Mouse (Mus musculus) heart, adult 2 months (tissue): ENCODE measurements at regions not wholly inside any gene's neighbourhood (a gene's known extent, or its start where the extent isn't known, plus 50 kb on each side); places are given as distances from the start of the nearest gene placed in this dataset.
A peak's percentile ranks its signal among the peaks of the same experiment; 100 is the strongest.

Experiments used
- DNase-seq, 2 experiments: peaks; one replicate each; pipeline ENCODE4 v3.0.0; 2021
- H3K27ac ChIP-seq: fragments of 200-600 bp; 2 replicates; pipeline ENCODE4 v1.8.1; 2022
- H3K27me3 ChIP-seq: fragments of 200-500 bp; 2 replicates; pipeline ENCODE4 v1.6.1; 2012; ENCODE audit warnings: mild to moderate bottlenecking, low read length, inconsistent platforms, mixed read lengths; ENCODE audit not compliant: control insufficient read depth, insufficient read depth
- H3K36me3 ChIP-seq: fragments of 200-500 bp; 2 replicates; pipeline ENCODE4 v1.6.1; 2012; ENCODE audit warnings: low read length, inconsistent platforms; ENCODE audit not compliant: control insufficient read depth, insufficient read depth
- H3K4me1 ChIP-seq: fragments of 200-500 bp; 2 replicates; pipeline ENCODE4 v1.6.1; 2011; ENCODE audit warnings: low read length; ENCODE audit not compliant: control insufficient read depth, insufficient read depth
- H3K4me3 ChIP-seq: fragments of 200-600 bp; 2 replicates; pipeline ENCODE4 v1.8.1; 2022
- H3K79me2 ChIP-seq: fragments of 200-500 bp; replicated peaks from 2 replicates; pipeline ENCODE4 v1.6.1; 2012; ENCODE audit warnings: mild to moderate bottlenecking, inconsistent platforms, low read length, moderate library complexity, mixed read lengths; ENCODE audit not compliant: control insufficient read depth, insufficient read depth
- H3K9ac ChIP-seq: fragments of 200-500 bp; 2 replicates; pipeline ENCODE4 v1.6.1; 2012; ENCODE audit warnings: low read depth, mild to moderate bottlenecking, control low read depth, inconsistent platforms, low read length, mixed read lengths
- CTCF ChIP-seq: fragments of 200-600 bp; IDR thresholded peaks from 2 replicates; pipeline ENCODE4 v1.8.1; 2022; ENCODE audit warnings: antibody characterized with exemption, mild to moderate bottlenecking, moderate library complexity
- EP300 ChIP-seq: fragments of 200-500 bp; IDR thresholded peaks from 2 replicates; pipeline ENCODE4 v1.6.1; 2011; ENCODE audit warnings: low read depth, low read length, control low read depth; ENCODE audit not compliant: insufficient read depth
- POLR2A ChIP-seq: fragments of 200-500 bp; IDR thresholded peaks from 2 replicates; pipeline ENCODE4 v1.6.1; 2011; ENCODE audit warnings: mild to moderate bottlenecking, low read depth, low read length, control low read depth; ENCODE audit not compliant: insufficient read depth
- WGBS: fragments of 180-500 bp; shearing (Covaris S2); methylation state at CpG from one replicate; pipeline ENCODE4 v1.1.7; 2018; 5-methylcytosine and 5-hydroxymethylcytosine counted together
- intact Hi-C: fragments of 180-260 bp; cut with DNase I; formaldehyde crosslinking; loops from one replicate; pipeline ENCODE4 v1.15.1; 2025

DNA sequence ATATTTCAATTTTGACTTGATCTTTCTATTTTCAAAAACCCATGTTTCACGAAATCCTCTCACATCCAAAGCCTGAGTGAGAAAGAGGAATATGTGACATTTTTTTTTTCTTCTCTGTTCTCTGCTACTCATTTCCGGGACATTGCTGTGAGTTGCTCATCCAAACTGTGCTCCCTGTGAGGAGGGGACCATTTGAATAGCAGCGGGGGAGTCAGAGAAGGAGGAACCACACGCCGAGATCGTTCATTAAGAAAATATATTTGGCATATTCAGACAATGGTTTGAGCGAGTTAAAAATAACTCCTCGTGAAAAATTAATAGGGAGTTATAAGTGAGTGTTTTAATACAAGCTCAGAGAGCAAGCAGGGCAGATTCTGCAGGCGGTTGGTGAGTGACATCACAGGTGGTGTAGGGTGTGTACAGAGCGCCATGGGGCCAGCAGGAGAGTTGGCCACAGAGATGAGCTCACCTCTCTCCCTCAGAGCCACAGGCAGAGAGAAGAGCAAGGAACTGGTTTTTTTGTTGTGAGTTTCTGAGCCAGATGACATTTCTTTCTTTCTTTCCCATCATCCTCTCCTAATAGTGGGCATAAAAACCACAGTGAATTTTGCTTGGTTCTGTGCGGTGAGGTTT lies 54.4 kb upstream of the Calcoco1 start:
- TF ChIP-seq EP300 (no peak), CTCF (no peak), POLR2A (no peak)
- intact Hi-C loops, result no loop called here
- H3K27me3 ChIP-seq, result no peaks in the 10 kb centered on the region; the same call in 1 of the 2 replicates
- 40% methylated on average over 11 of the region's 11 CpGs for WGBS
- no peak overlapping the region for H3K27ac ChIP-seq
- no peak overlapping the region for H3K9ac ChIP-seq
- no peaks in the 10 kb centered on the region for H3K79me2 ChIP-seq
- DNase-seq, result no peak
- no peaks in the 10 kb centered on the region for H3K36me3 ChIP-seq
- no peak overlapping the region for H3K4me3 ChIP-seq
- no peaks in the 10 kb centered on the region for H3K4me1 ChIP-seq

DNA sequence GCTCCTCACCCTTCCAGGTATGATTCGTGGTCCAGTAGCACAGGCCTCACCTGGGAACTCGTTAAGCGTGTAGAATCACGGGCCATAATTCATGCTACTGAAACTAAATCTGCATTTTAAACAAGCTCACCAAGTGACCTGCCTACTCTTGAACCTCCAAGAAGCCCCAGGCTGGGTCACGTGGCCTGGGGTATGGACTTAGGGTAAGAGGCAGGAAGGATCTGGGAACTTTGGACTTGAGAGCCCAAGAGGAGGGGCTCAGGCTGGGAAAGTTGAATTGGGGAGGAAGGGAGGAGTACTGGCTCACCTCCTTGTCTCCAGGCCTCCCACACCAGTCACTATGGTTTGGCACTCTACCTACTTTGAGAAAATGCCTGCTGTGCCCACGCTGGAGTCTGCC lies 58.6 kb upstream of the Calcoco1 start:
- Histone ChIP-seq H3K4me1 (no peaks in the 10 kb centered on the region), H3K36me3 (no peaks in the 10 kb centered on the region), H3K27me3 (no peaks in the 10 kb centered on the region), H3K27ac (no peak overlapping the region), H3K9ac (no peak overlapping the region), H3K4me3 (no peak overlapping the region), H3K79me2 (no peaks in the 10 kb centered on the region)
- no peak for TF ChIP-seq EP300
- no peak for TF ChIP-seq POLR2A
- no peak for TF ChIP-seq CTCF
- 76% methylated on average over 6 of the region's 6 CpGs for WGBS
- no peak for DNase-seq
- intact Hi-C loops, result no loop called here

GRCm38 (mm10) chr15:102782988-102783799 lies 61.2 kb upstream of the Calcoco1 start:
- 46% methylated on average over 9 of the region's 9 CpGs for WGBS
- no peak for DNase-seq
- H3K27ac ChIP-seq, result no peak overlapping the region
- H3K4me1 ChIP-seq, result no peaks in the 10 kb centered on the region
- H3K27me3 ChIP-seq, result no peaks in the 10 kb centered on the region
- no peaks in the 10 kb centered on the region for H3K79me2 ChIP-seq
- H3K4me3 ChIP-seq, result no peak overlapping the region
- intact Hi-C loops, result no loop called here
- H3K9ac ChIP-seq, result no peak overlapping the region
- TF ChIP-seq EP300, result no peak
- TF ChIP-seq CTCF, result no peak
- TF ChIP-seq POLR2A, result no peak
- no peaks in the 10 kb centered on the region for H3K36me3 ChIP-seq

DNA sequence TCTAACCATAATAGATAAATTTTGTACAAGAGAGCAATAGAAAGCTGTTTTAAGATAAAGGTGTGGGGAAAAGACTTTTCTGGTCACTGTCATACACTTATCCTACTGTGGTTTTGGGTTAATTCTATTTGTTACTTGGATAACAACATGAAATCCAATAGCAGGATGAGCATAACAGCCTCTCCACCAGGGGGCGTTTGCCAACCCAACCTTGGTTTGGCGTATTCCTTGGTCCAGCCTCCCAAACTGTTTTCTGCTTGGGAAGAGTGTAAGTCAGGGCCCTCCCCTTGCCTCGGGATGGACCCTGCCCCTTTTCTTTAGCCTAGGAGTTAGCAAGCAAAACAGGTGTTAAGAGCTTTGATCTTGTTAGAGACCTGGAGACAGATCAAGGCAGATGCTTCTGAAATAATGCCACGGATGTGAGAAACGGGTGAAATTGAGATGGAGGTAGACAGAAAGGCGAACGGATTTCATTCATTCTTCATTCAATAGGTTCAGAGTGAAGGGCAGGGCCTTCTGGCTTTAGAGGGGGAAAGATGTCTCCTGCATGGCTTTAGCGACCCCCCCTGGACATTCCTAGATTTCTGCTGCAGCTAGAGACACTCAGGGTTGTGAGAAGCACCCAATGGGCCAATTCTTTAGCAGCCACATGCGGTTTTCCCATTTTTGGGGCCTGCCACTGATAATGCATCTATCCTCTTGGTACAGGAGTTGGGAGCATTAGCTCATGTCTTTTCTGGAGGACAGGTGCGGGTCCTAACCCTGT lies 63.3 kb upstream of the Calcoco1 start:
- intact Hi-C loops, result no loop called here

DNA sequence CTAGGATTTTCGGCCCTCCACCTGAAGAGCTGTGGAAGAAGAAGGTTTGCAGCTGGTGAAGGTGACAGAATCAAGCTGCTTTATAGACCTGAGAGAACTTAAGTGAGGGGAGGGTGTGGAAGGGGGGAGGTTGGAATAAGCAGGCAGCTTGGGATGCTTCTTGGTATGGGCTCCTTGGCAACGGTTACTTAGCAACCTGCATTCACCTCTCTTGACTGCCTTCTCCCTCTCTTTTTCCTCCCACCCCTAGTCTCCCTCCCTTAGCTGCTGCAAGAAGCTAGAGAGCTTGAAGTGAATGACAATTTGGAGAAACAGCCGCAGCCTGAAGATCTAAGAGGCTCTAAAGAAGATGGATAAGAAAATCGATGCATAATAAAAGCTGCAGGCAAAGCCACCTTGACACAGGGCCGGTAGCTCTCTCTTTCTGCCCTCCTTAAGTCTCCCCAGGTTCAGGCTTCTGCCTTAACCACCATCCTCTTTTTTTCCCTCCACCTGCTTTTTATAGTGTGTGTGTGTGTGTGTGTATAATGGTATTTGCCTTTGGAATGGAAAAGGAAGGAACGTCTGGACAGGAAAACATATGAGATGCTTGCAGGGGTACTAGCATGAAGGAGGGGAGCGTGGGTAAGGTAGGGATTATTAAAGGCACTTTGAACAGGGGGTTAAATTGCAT lies 67.0 kb upstream of the Calcoco1 start:
- Histone ChIP-seq H3K27ac (no peak overlapping the region), H3K79me2 (no peaks in the 10 kb centered on the region), H3K9ac (no peak overlapping the region), H3K4me3 (no peak overlapping the region), H3K36me3 (no peaks in the 10 kb centered on the region), H3K4me1 (no peaks in the 10 kb centered on the region), H3K27me3 (no peaks in the 10 kb centered on the region)
- WGBS, result 54% methylated on average over 7 of the region's 7 CpGs
- no peak for TF ChIP-seq EP300
- TF ChIP-seq CTCF, result no peak
- no peak for TF ChIP-seq POLR2A
- no peak for DNase-seq
- intact Hi-C loops, result no loop called here

More for the DNA sequence above, 63.3 kb upstream of the Calcoco1 start:
- no peak overlapping the region for H3K27ac ChIP-seq
- H3K4me1 ChIP-seq, result no peaks in the 10 kb centered on the region
- 27% methylated on average over 10 of the region's 10 CpGs for WGBS
- H3K36me3 ChIP-seq, result no peaks in the 10 kb centered on the region
- no peaks in the 10 kb centered on the region for H3K79me2 ChIP-seq
- H3K27me3 ChIP-seq, result no peaks in the 10 kb centered on the region
- DNase-seq, result peak in 1 of 2 experiments; percentile 51
- H3K9ac ChIP-seq, result no peak overlapping the region
- peak; percentile 79 for TF ChIP-seq CTCF
- no peak for TF ChIP-seq EP300
- TF ChIP-seq POLR2A, result no peak
- H3K4me3 ChIP-seq, result no peak overlapping the region
